Mouse (Mus musculus) neutrophil, adult 5-6 weeks (primary cell): ENCODE data around the gene 4933402J07Rik. TPM values are rescaled to one million over a fixed set of nuclear protein-coding genes. Genes with fewer than 3 reads are reported as not detected.

Source experiments
- ATAC-seq: fragments of 151-379, 151-347 bp; 2 replicates; pipeline ENCODE4 v1.8.0; 2017; ENCODE audit warnings: mild to moderate bottlenecking, moderate TSS enrichment; ENCODE audit not compliant: insufficient number of reproducible peaks, poor library complexity, low FRiP score, severe bottlenecking; ENCODE audit errors: extremely low read depth
- total RNA-seq: library from RNA; stranded (forward); fragments of 200-1000 nt; gene quantifications from 2 replicates; pipeline ENCODE4 v1.2.3, GENCODE M21; 2017

The 4933402J07Rik gene
- total RNA-seq, 1 experiment from 2014 or later = not detected

DNA sequence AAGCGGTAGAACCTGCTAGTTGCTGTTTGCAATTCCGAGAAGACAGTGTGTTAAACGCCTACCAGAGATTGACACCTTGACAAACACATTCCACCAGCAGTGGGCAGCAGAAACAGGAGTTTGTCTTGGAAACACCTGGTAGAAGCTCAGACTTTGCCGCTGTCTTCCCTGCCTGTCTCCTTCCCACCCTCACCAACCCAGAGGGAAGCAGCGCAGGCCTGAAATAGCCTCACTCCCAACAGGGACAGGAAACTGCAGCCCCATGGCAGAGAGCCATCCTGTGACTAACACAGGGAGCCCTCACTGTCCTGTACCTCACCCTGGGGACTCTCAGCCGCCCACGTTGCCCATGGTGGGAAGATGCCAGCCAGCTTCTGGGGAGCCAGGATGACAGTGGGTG lies 55.5 kb downstream of the 4933402J07Rik start:
- ATAC-seq = no peak

DNA sequence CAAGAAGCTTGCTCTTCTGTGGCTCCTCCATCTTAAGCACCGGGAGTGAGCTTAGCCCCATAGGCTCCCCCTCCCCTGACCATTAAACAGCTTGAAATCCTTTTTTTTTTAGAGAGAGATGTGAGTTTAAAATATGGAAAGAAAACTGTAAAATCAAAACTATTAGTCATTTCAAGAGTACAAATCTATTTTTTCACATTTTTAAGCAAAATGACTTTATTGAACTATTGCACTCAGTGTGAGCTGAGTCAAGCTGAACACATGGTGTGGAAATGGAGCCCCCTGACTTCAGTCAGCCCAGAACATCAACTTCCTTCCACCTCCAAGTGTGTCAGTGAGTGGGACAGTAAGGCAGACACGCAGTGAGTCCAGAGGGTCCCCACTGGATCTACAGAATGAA lies 55.9 kb downstream of the 4933402J07Rik start:
- ATAC-seq = no peak

DNA sequence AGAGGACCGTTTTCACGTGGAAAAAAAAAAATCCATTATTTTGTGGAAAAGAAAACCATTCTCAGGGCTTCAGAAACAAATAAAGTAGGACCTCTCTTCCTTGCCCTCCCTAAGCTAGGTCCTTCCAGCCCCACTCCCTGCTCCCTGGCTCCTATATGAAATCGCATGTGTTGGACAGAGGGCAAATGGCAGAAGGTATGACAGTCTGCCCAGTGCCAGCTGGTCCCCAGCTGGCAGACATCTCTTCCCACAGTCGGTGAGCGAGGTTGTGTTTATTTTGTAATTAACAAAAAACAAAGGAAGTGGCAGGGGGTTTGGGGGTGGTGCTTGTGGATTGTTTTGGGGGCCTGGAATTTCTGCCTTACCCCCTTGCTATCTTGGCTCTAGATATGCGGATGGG lies 56.6 kb downstream of the 4933402J07Rik start:
- ATAC-seq = no peak

DNA sequence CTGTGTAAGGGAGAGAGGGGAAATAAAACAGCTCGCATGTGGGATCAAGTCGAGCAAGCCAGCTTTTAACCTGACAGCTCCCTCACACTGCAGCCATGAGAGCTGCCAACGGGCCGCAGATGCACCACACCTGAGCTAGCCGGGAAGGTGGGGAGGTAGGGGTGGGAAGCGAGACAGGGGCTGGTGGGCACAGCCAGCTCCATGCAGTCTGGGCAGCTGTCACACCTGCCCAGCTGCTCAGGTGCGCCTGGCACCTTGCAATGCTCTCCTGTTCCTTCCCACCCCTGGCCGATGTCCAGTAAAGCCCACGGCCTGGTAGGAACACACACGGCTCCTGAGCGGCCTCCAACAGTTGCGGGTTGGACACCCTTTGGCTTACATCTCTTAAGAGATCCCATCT lies 57.5 kb downstream of the 4933402J07Rik start:
- no peak for ATAC-seq

DNA sequence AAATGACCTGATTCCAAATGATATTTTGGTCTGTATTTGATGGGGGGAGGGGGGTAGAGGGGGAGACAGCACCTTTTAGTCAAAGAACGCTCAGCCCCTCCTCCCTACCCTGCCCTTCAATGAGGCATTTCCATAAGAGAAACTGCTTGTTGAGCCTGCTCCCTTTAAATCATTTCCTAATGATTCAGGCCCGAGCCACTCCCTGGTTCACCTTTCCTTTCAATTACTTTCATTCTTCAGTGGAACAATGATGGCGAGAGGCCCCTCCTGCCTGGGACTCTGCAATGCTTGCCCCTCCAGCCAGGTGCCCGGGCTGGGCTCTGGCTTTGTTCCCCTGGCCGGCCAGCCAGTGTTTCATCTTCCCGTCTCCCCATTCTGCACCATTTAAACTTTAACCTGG lies 66.0 kb downstream of the 4933402J07Rik start:
- no peak for ATAC-seq

DNA sequence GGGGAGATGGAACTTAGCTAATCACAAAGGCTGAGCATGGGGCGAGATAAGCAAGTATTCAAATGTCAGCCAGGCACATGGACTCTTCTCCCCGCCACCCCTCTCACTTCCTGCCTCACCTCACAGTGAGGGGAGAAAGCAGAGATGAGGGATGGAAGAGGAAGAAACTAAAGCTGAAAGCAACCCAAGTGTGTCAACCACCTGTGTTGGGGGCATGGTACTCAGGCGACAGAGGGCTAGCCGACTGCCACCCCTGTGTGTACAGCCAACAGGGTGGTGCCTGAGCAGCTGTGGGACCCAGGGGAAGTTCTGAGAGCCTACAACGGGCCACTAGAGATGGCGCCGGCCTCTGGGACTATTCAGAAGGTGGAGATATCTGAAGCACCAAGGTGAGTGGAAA lies 68.1 kb downstream of the 4933402J07Rik start:
- ATAC-seq = no peak

DNA sequence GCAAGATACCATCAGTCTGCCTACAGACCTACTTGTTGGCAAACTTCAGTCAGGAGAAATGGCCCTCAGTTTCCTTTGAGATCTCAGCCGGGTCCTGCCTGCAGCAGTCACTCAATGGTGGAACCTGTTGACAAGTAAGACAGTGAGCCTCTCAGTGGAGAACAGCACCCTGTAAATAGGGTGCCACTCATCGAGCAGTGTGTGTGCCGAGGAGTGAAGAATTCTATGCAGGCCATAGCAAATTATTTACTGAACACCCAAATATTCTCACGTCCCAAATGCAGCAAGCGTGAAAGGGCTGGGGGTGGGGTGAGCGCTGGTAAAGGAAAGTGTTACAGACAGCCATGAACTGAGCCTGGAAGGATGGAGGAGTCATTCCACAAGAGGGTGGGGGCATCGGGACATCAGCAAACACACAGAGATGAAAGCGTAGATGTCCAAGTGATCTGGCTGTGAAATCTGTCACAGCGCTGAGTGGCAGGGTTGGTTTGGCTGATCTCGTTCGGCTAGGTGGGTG lies 72.6 kb downstream of the 4933402J07Rik start:
- no peak for ATAC-seq

Other genes starting within 250 kb of the 4933402J07Rik start
- gene Cbln1, start 91.2 kb upstream of the 4933402J07Rik start, total RNA-seq = not detected in 2 replicates